In genomic region chr1:156449089-156449488, GRCm38 (mm10) we compare ENCODE assay signal across 21 mouse cellular contexts. TPM values are rescaled to one million over a fixed set of nuclear protein-coding genes. Genes with fewer than 3 reads are reported as not detected.
"Had no signal": no experiment of that assay in that cellular context is flagged by ENCODE, and none has a peak within 500 bp of the region (broad histone marks: within the 10 kb centered on the region; RNA-seq: fewer than 3 reads in every experiment).

No protein-coding gene starts in this region.

- H3K36me3 ChIP-seq: midbrain, embryonic 13.5 days; neural tube, embryonic 13.5 days had no signal

- H3K4me2 ChIP-seq: liver, embryonic 13.5 days; midbrain, embryonic 13.5 days; neural tube, embryonic 13.5 days; stomach, embryonic 15.5 days had no signal

- H3K9me3 ChIP-seq: liver, embryonic 13.5 days; megakaryocyte, embryonic 14.5 days; midbrain, embryonic 10.5 days; midbrain, embryonic 13.5 days; neural tube, embryonic 13.5 days; stomach, embryonic 15.5 days had no signal

- H3K9ac ChIP-seq: liver, embryonic 13.5 days; midbrain, embryonic 13.5 days; neural tube, embryonic 13.5 days; stomach, embryonic 15.5 days had no signal

- ATAC-seq: intestine, embryonic 16.5 days; midbrain, embryonic 13.5 days; midbrain, embryonic 16.5 days had no signal

- H3K27ac ChIP-seq: left cerebral cortex, adult 2 months; liver, embryonic 13.5 days; midbrain, embryonic 10.5 days; midbrain, embryonic 13.5 days; neural tube, embryonic 13.5 days; stomach, embryonic 15.5 days had no signal

- DNase-seq: kidney, adult 2 months; kidney, postnatal 25 days; layer of hippocampus, postnatal 36 days; liver, embryonic 13.5 days; lung, adult 2 months; lung, postnatal 36 days; retina, postnatal 1 day; right cerebral cortex, postnatal 25 days; spleen, adult 18-20 months; thymus, postnatal 25 days had no signal

- H3K4me3 ChIP-seq: left cerebral cortex, adult 2 months; liver, embryonic 13.5 days; megakaryocyte, embryonic 14.5 days; midbrain, embryonic 10.5 days; midbrain, embryonic 13.5 days; myocyte; neural tube, embryonic 13.5 days; stomach, embryonic 15.5 days had no signal

- H3K27me3 ChIP-seq: liver, embryonic 13.5 days; megakaryocyte, embryonic 14.5 days; midbrain, embryonic 13.5 days; neural tube, embryonic 13.5 days; stomach, embryonic 15.5 days had no signal

- H3K4me1 ChIP-seq: liver, embryonic 13.5 days; midbrain, embryonic 13.5 days; neural tube, embryonic 13.5 days; stomach, embryonic 15.5 days had no signal

RNA-seq across cellular contexts. Expression of gene Axdnd1, which starts 28.1 kb away (rescaled TPM):
- total RNA-seq: liver, adult 2 months; monocyte, adult 5-6 weeks had no signal
- polyA plus RNA-seq: kidney, adult 2 months; liver, adult 2 months; liver, embryonic 13.5 days had no signal
